Mouse (Mus musculus) adrenal gland, adult 10 weeks (tissue): ENCODE measurements around the gene Arhgef39. TPM values are rescaled to one million over a fixed set of nuclear protein-coding genes. Genes with fewer than 3 reads are reported as not detected.

Source experiments
- polyA plus RNA-seq: library from polyadenylated mRNA; stranded (reverse); fragments of 350-450 nt; fragmentation: Illumina TruSeq; extraction: RNeasy Lipid Tissue Mini Kit (QIAGEN cat#74804); gene quantifications from one replicate; pipeline ENCODE4 v1.2.3, GENCODE M21; 2014; ENCODE audit warnings: low read depth, low replicate concordance

Gene Arhgef39
- polyA plus RNA-seq: 1.4 TPM

DNA sequence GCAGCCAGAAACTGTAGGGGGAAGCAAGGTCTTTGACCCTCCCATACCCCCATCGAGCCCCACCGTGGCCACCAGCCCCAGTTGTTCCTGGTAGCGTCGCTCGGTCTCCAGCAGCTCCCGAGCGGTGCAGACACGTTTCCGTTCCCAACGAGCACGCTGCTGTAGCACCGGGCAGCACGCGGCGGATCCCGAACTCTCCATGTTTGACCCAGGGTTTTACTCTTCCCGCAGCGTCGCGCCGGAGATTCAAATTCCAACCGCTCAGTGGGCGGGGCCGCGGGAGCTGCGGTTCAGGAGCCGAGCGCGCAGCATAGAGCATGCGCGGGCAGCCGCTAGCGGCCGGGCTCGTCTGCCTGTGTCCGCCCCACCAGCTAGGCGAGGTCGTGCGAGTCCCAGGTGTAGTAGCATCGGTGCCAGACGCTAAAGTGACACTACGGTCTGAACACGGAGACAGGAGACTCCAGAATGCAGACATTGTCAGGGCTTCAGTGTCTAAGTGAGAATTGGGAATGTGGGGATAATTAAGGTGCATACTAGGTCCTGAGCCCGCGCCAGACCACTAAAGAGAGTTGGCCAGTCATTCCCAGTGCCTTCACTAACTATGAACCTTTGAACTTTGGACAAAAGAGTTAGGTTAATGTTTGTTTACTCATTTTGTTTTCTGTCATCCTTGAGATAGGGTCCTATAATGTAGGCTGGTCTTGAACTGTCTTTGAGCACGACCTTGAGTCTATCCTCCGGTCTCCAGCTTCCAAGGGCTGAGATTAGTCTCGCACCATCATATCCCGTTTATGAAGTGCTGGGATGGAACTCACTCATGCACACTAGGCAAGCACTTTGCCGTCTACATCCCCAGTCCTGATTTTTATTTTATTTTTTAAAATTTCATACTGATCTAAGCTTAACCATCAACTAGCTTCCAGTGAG is at the start of gene Arhgef39:
TSS of gene Arhgef39 (minus strand) at position 289 of the 927 bp plus-strand sequence.

DNA sequence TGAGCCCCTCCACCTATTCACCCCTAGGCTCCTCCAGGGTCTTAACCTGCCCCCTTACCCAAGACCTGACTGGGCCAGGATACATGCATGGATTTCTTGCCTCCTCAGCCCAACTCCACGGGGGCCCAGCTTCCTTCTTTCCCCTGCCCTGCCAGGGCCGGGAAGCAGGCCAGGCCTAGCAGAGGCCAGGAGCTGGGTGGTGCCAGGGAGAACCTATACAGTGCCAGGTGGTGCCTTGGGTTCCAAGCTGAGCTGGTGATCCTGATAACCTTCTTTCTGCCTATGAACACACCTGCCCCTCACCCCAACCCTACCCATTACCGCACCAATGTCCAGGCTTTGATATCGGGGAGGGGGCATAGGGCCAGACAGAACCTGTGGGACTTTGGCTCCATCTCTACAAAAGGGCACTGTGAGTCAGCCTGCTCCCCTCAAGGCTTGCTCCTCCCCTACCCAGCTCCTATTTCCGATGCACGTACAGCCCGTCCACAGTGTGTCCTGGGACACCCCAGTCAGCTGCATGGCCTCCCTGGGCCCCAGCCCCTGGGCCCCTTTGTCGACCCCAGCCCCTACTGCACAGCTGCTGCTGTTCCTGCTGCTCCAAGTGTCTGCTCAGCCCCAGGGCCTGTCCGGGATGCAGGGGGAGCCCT is 7.2 kb upstream of the Arhgef39 start, which contains the start of gene Car9:
TSS of gene Car9 (plus strand) at position 431 of the 650 bp plus-strand sequence.

DNA sequence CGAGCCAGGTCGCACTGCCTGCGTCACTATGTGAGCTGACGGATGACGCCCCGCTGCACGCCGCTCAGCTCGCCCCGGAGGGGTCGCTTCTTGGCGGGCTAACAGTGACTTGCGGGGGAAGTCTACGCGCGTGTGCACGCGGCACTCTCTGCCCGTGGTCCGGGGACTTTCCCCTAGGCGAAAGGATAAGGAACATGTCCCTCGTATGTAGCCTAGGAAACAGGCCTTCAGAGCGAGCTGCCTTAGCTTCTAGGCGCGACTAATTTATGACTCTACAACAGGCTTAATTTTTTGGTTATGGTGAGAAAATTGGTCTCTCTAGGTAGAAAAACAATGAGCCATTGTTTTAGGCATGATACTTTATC is 6.7 kb downstream of the Arhgef39 start, which contains the start of gene Ccdc107:
TSS of gene Ccdc107 (plus strand) at position 80 of the 365 bp plus-strand sequence.

DNA sequence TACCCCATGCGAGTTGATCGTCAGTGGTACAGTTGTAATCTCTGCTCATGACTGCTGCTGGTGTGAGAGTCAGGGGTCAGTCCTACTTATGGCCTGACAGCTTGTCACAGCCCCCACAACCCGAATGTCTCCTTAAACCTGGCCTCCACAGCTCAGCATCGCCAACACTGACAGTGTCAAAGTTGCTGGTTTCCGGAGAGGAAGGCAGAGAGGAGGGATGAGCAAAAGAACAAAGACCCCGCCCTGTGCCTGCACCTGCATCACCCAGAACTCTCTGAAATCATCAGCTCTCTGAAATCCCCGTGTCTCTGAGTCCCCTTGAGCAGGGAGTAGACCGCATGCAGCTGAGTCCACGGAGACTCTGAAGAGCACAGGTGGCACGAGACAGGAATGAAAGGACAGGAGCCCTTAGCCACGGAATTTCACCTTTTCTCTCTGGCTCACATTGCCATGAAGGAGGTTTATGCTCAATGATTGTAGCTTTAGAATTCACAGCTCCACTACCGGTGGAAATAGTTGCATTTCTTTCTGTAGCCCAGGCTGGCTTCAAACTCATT is 15.9 kb downstream of the Arhgef39 start, which contains the start of gene Sit1:
TSS of gene Sit1 (minus strand) at position 200 of the 557 bp plus-strand sequence.

DNA sequence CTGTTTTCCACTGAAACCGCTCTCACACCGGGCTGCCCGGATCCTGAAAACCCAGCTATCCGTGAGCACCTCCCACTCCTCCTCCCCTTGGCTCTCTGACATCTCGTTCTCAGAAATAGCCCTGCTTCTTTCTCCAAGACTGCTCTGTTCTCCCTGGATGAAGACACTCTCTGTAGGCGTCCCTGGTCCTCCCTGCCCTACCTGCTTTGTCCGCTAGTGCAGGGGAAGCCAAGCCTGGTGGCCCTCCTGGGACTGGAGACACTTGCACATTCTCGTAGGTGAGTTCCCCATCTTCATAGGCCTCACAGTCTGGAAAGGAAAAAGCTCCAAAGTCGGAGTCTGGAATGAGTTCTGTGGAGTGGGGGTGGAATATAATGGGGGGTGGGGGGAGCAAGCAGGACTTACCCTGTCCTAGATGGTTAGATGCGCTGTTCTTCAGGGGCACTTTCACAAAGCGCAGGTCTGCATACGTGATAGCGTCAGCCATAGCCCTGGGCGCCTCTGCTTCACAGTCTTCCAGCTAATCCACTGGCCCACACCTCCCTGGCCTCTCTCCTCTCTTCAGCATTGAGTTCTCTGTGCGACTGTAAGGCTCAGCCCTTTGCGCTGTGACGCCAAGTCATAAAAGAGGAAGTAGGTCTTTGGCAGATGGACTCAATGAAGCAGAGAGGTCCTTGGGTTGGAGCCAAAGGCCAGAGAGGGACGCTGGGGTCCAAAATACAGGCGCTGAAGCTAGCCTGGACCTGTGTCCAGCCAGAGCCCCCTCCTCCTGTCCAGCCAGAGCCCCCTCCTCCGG is 45.3 kb downstream of the Arhgef39 start, which contains the start of gene Cd72:
TSS of gene Cd72 (minus strand) at position 588 of the 796 bp plus-strand sequence.

Other genes starting within 250 kb of the Arhgef39 start
- 0.35 TPM for gene Atp8b5, start 232.5 kb downstream of the Arhgef39 start, polyA plus RNA-seq
- gene Rusc2, start 117.7 kb downstream of the Arhgef39 start, polyA plus RNA-seq: 0.87 TPM
- not detected for gene Fam166b, start 70.6 kb downstream of the Arhgef39 start, polyA plus RNA-seq
- 0.58 TPM for gene Tesk1, start 57.8 kb downstream of the Arhgef39 start, polyA plus RNA-seq
- gene Cd72, start 45.1 kb downstream of the Arhgef39 start, polyA plus RNA-seq: 1.6 TPM
- gene Sit1, start 16.0 kb downstream of the Arhgef39 start, polyA plus RNA-seq: not detected
- 10.8 TPM for gene Ccdc107, start 6.8 kb downstream of the Arhgef39 start, polyA plus RNA-seq
- not detected for gene Car9, start 7.3 kb upstream of the Arhgef39 start, polyA plus RNA-seq
- 13.8 TPM for gene Tpm2, start 24.1 kb upstream of the Arhgef39 start, polyA plus RNA-seq
- 30.6 TPM for gene Creb3, start 62.6 kb upstream of the Arhgef39 start, polyA plus RNA-seq
- gene Tln1, start 63.0 kb upstream of the Arhgef39 start, polyA plus RNA-seq: 297 TPM
- gene Rgp1, start 79.0 kb upstream of the Arhgef39 start, polyA plus RNA-seq: 3.9 TPM
- gene Gba2, start 79.2 kb upstream of the Arhgef39 start, polyA plus RNA-seq: 2.4 TPM
- not detected for gene Msmp, start 84.8 kb upstream of the Arhgef39 start, polyA plus RNA-seq
- gene Npr2, start 132.2 kb upstream of the Arhgef39 start, polyA plus RNA-seq: 9.6 TPM
- not detected for gene Spag8, start 153.9 kb upstream of the Arhgef39 start, polyA plus RNA-seq
- gene Hint2, start 156.8 kb upstream of the Arhgef39 start, polyA plus RNA-seq: 3.3 TPM
- gene Tmem8b, start 169.3 kb upstream of the Arhgef39 start, polyA plus RNA-seq: 2.6 TPM
- gene Fam221b, start 169.4 kb upstream of the Arhgef39 start, polyA plus RNA-seq: 0.17 TPM
- not detected for gene Olfr70, start 201.1 kb upstream of the Arhgef39 start, polyA plus RNA-seq
- not detected for gene Olfr71, start 210.6 kb upstream of the Arhgef39 start, polyA plus RNA-seq
- gene Hrct1, start 227.5 kb upstream of the Arhgef39 start, polyA plus RNA-seq: not detected
- 0.87 TPM for gene Spaar, start 230.3 kb upstream of the Arhgef39 start, polyA plus RNA-seq